Mouse (Mus musculus) spleen, adult 12 weeks (tissue): ENCODE measurements around the gene Epha10.

Source experiments
- DNase-seq: peaks from one replicate; pipeline ENCODE4 v3.0.0; 2022; ENCODE audit warnings: low spot score

Epha10 gene

GRCm38 (mm10) chr4:124880599-124880998 lies at the start of gene Epha10:
TSS of gene Epha10 (plus strand) at chr4:124880899.
- DNase-seq, result no peak

GRCm38 (mm10) chr4:124832796-124833195 lies 47.9 kb upstream of the Epha10 start:
- DNase-seq, result no peak

GRCm38 (mm10) chr4:124838035-124838700 lies 42.5 kb upstream of the Epha10 start:
- no peak for DNase-seq

- DNase-seq, result no peak
These were observed 39.7 kb upstream of the Epha10 start for GRCm38 (mm10) chr4:124840998-124841397.

- no peak for DNase-seq
These were observed 37.2 kb upstream of the Epha10 start for GRCm38 (mm10) chr4:124843493-124843892.

- peak; percentile 69 for DNase-seq
These were observed 33.1 kb upstream of the Epha10 start for GRCm38 (mm10) chr4:124847573-124847972.

- DNase-seq, result no peak
These were observed 31.0 kb upstream of the Epha10 start for GRCm38 (mm10) chr4:124849631-124850260.

- peak; percentile 86 for DNase-seq
These were observed 30.3 kb upstream of the Epha10 start, which contains the start of gene Yrdc for GRCm38 (mm10) chr4:124850261-124850913. TSS of gene Yrdc (plus strand) at chr4:124850679.

GRCm38 (mm10) chr4:124850933-124851658 lies 29.6 kb upstream of the Epha10 start, which contains the start of gene 1110065P20Rik:
TSS of gene 1110065P20Rik (minus strand) at chr4:124851196.
- peak; percentile 44 for DNase-seq

- no peak for DNase-seq
These were observed 24.4 kb upstream of the Epha10 start for GRCm38 (mm10) chr4:124856294-124856693.

GRCm38 (mm10) chr4:124858370-124858769 lies 22.3 kb upstream of the Epha10 start:
- DNase-seq, result no peak

GRCm38 (mm10) chr4:124860446-124860845 lies 20.3 kb upstream of the Epha10 start:
- DNase-seq, result no peak

- no peak for DNase-seq
These were observed 19.2 kb upstream of the Epha10 start, which contains the start of gene Maneal for GRCm38 (mm10) chr4:124861283-124862188. TSS of gene Maneal (minus strand) at chr4:124862171.

- no peak for DNase-seq
These were observed 8.0 kb upstream of the Epha10 start for GRCm38 (mm10) chr4:124872719-124873118.

- no peak for DNase-seq
These were observed 726 bp downstream of the Epha10 start for GRCm38 (mm10) chr4:124881341-124881908.

- DNase-seq, result no peak
These were observed 1.5 kb downstream of the Epha10 start for GRCm38 (mm10) chr4:124882151-124882729.

- no peak for DNase-seq
These were observed 8.0 kb downstream of the Epha10 start for GRCm38 (mm10) chr4:124888702-124889101.

GRCm38 (mm10) chr4:124889935-124890334 lies 9.2 kb downstream of the Epha10 start:
- no peak for DNase-seq

GRCm38 (mm10) chr4:124890831-124891230 lies 10.1 kb downstream of the Epha10 start:
- no peak for DNase-seq

- no peak for DNase-seq
These were observed 13.1 kb downstream of the Epha10 start for GRCm38 (mm10) chr4:124893769-124894168.
